Mouse (Mus musculus) kidney, embryonic 14.5 days (tissue): ENCODE data around the gene B4galnt4. TPM values are rescaled to one million over a fixed set of nuclear protein-coding genes. Genes with fewer than 3 reads are reported as not detected.

Experiments
- ATAC-seq: fragments of 200-750 bp; cut with Nextera tagmentation; 2 replicates; pipeline ENCODE4 v1.8.0; 2017; ENCODE audit warnings: moderate number of reproducible peaks, mild to moderate bottlenecking, moderate TSS enrichment, moderate library complexity; ENCODE audit not compliant: low FRiP score, low TSS enrichment
- H3K27ac ChIP-seq: fragments of 300-500 bp; sonication (generic); 2 replicates; pipeline ENCODE4 v1.5.1; 2014; ENCODE audit warnings: low read depth, mild to moderate bottlenecking, low read length, moderate library complexity, mixed read lengths
- H3K27me3 ChIP-seq: fragments of 300-500 bp; sonication (generic); 2 replicates; pipeline ENCODE4 v1.6.1; 2014; ENCODE audit warnings: mild to moderate bottlenecking, low read length; ENCODE audit not compliant: control insufficient read depth, insufficient read depth
- H3K36me3 ChIP-seq: fragments of 300-500 bp; sonication (generic); 2 replicates; pipeline ENCODE4 v1.6.1; 2014; ENCODE audit warnings: low read length, mixed read lengths; ENCODE audit not compliant: control insufficient read depth, insufficient read depth
- H3K4me1 ChIP-seq: fragments of 300-500 bp; sonication (generic); 2 replicates; pipeline ENCODE4 v1.6.1; 2014; ENCODE audit warnings: low read length, mixed read lengths; ENCODE audit not compliant: control insufficient read depth, insufficient read depth
- H3K4me2 ChIP-seq: fragments of 300-500 bp; sonication (generic); replicated peaks from 2 replicates; pipeline ENCODE4 v1.6.1; 2014; ENCODE audit warnings: low read depth, mild to moderate bottlenecking, low read length
- H3K4me3 ChIP-seq: fragments of 300-500 bp; sonication (generic); 2 replicates; pipeline ENCODE4 v1.5.1; 2014; ENCODE audit warnings: mild to moderate bottlenecking, low read length
- H3K9ac ChIP-seq: fragments of 300-500 bp; sonication (generic); 2 replicates; pipeline ENCODE4 v1.6.1; 2014; ENCODE audit warnings: low read depth, mild to moderate bottlenecking, low read length, moderate library complexity
- H3K9me3 ChIP-seq: fragments of 300-500 bp; sonication (generic); 2 replicates; pipeline ENCODE4 v1.6.1; 2016; ENCODE audit warnings: low read length; ENCODE audit not compliant: control insufficient read depth
- WGBS: fragments of 180-500 bp; shearing (Covaris S2); extraction: QIAGEN DNeasy Blood & Tissue Kit; methylation state at CpG from one replicate; pipeline ENCODE4 v1.1.7; 2014; 5-methylcytosine and 5-hydroxymethylcytosine counted together
- polyA plus RNA-seq: library from polyadenylated mRNA; unstranded; fragments of >200 nt; fragmentation: Nextera tagmentation; extraction: Ambion mirVana; gene quantifications from 2 replicates; pipeline ENCODE4 v1.2.1, GENCODE M21; 2014

B4galnt4 gene
- polyA plus RNA-seq, 1 experiment from 2014 or later: 13.7 TPM

- no peak for ATAC-seq
- Histone ChIP-seq H3K27ac (peak overlapping the region; percentile 39; the same call in 1 of the 2 replicates), H3K4me3 (no peak overlapping the region), H3K4me1 (peaks cover 13% of the 10 kb centered on the region), H3K4me2 (no peak overlapping the region), H3K27me3 (peaks cover 12% of the 10 kb centered on the region), H3K9ac (no peak overlapping the region), H3K9me3 (no peaks in the 10 kb centered on the region), H3K36me3 (no peaks in the 10 kb centered on the region)
- 80% methylated on average over 6 of the region's 6 CpGs for WGBS
Measured at GRCm38 (mm10) chr7:141096021-141096420, 35.1 kb downstream of the B4galnt4 start.

- H3K9ac ChIP-seq: no peak overlapping the region
- H3K4me2 ChIP-seq: no peak overlapping the region
- H3K27me3 ChIP-seq: peaks cover 16% of the 10 kb centered on the region
- no peak for ATAC-seq
- 46% methylated on average over 6 of the region's 6 CpGs for WGBS
- H3K4me1 ChIP-seq: peaks cover 13% of the 10 kb centered on the region
- H3K36me3 ChIP-seq: no peaks in the 10 kb centered on the region
- no peaks in the 10 kb centered on the region for H3K9me3 ChIP-seq
- no peak overlapping the region for H3K4me3 ChIP-seq
- H3K27ac ChIP-seq: no peak overlapping the region; the same call in 1 of the 2 replicates
Measured at GRCm38 (mm10) chr7:141096649-141097056, 35.7 kb downstream of the B4galnt4 start.

DNA sequence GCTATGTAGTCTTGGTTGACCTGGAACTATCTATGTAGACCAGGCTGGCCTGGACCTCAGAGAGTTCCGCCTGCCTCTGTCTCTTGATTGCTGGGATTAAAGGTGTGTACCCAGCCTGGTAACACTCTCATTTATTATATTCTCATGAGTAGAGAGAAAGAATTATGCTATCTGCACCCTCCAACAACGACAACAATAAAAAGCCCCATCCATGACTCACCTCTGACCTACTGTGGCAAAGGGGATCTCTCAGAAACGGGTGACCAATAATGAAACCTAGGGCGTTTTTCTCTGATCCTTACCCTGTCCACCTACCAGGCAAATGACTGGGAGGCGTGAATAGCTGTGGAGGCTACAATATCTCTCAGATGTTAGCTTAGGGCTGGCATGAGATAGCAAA lies 36.3 kb downstream of the B4galnt4 start:
- Histone ChIP-seq H3K9me3 (no peaks in the 10 kb centered on the region), H3K9ac (no peak overlapping the region), H3K4me1 (peaks cover 13% of the 10 kb centered on the region), H3K36me3 (no peaks in the 10 kb centered on the region), H3K27me3 (peaks cover 19% of the 10 kb centered on the region), H3K4me2 (no peak overlapping the region), H3K27ac (no peak overlapping the region; the same call in 1 of the 2 replicates), H3K4me3 (no peak overlapping the region)
- WGBS: 75% methylated on average over 5 of the region's 5 CpGs
- no peak for ATAC-seq

DNA sequence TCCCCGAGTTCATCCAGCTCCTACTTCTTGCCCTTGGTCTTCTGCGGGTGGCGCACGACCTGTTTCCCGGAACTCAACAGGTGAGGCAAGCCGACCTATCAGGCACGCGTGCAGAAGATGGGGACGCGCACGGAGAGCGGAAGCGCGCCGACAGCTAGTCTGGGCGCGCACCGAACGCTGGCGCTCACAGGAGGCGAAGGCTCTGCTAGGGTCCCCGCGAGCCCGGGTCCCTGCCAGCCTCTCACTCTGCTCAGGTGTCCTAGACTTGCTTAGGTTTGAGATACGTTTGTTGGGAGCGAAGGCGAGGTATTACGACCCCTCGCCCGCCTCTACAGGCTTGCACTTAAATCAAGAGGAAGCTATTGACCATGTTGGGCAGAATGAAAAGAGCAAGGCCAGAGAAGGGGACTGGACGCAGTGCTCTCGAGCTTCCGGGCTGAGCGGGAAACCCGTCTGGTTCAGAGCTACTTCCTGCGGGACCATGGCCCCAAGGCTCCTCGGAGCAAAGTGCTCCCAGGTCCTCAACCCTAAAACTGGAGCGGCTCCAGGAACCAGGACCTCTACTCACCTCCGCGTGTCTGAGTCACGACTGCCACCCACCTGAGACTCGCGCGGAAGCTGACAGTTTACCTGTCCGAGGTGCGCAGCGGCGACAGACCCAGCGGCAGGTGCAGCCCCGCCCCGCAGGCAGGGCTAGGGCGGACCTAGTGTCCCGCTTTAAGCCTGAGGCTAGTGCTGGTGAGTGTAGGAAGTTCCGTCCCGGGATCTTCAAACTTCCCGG lies 39.2 kb downstream of the B4galnt4 start, which contains the start of gene Sigirr:
TSS of gene Sigirr (minus strand) at position 662 of the 781 bp plus-strand sequence.
- no peak within 1 kb of the TSS for H3K27ac ChIP-seq
- H3K9me3 ChIP-seq: no peaks in the 10 kb centered on the region

DNA sequence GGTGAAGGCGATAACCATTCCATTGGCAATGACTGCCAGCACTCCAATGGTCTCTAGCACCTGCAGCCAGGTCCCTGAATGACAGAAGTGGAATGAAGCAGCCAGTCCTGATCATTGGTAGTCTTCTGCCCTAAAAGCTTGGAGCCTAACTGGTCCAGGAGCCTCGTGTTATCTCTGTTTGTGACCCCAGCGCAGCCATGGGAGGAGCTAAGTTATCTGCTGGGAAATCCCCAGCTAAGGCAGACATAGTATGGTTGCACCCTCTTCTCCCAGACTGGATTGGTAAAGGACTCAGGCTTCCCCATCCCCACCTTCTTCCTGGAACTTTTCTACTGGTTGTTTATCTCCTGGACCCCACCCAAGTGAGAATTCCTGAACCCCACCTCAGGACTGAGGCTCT lies 42.3 kb downstream of the B4galnt4 start:
- no peak for ATAC-seq
- no peak overlapping the region for H3K9ac ChIP-seq
- H3K4me3 ChIP-seq: no peak overlapping the region
- 83% methylated on average over 3 of the region's 3 CpGs for WGBS
- H3K27me3 ChIP-seq: peaks cover 21% of the 10 kb centered on the region
- H3K4me2 ChIP-seq: no peak overlapping the region
- no peaks in the 10 kb centered on the region for H3K36me3 ChIP-seq
- peaks cover 4% of the 10 kb centered on the region; the same call in 1 of the 2 replicates for H3K4me1 ChIP-seq
- H3K27ac ChIP-seq: no peak overlapping the region
- H3K9me3 ChIP-seq: no peaks in the 10 kb centered on the region

More for the DNA sequence above, 39.2 kb downstream of the B4galnt4 start, which contains the start of gene Sigirr:
- no peaks in the 10 kb centered on the region for H3K36me3 ChIP-seq
- H3K27me3 ChIP-seq: peaks cover 21% of the 10 kb centered on the region
- peak within 1 kb of the TSS; percentile 77 for H3K4me2 ChIP-seq
- H3K9ac ChIP-seq: peak within 1 kb of the TSS; percentile 54
- peaks cover 4% of the 10 kb centered on the region; the same call in 1 of the 2 replicates for H3K4me1 ChIP-seq
- peak; percentile 71 for ATAC-seq
- WGBS: under 1% methylated on average over 56 of the region's 56 CpGs
- H3K4me3 ChIP-seq: peak within 1 kb of the TSS; percentile 41

DNA sequence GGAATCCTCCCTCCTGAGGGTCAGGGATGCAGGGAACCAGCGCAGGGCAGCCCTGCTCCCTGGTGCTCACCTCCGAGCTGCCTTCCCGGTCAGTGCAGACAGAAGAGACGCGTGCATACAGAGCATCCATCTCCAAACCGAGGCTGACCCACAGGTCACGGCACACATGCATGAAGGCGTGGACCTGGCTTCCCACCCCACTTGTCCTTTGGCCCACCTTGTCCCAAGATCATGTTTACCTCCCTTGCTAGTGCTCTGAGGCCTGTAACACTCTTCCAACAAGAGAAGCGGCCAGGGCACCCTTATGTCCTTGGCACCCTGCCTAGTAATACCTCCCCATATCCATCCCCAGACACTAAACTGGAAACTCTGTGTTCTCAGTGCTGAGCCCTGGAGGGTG lies 55.0 kb downstream of the B4galnt4 start:
- 87% methylated on average over 9 of the region's 9 CpGs for WGBS
- Histone ChIP-seq H3K9ac (no peak overlapping the region), H3K36me3 (no peaks in the 10 kb centered on the region), H3K9me3 (no peaks in the 10 kb centered on the region), H3K4me1 (no peaks in the 10 kb centered on the region), H3K27me3 (no peaks in the 10 kb centered on the region), H3K4me2 (no peak overlapping the region), H3K4me3 (no peak overlapping the region), H3K27ac (no peak overlapping the region)
- no peak for ATAC-seq

GRCm38 (mm10) chr7:141117636-141118035 lies 56.7 kb downstream of the B4galnt4 start, which contains the start of gene Ano9:
TSS of gene Ano9 (minus strand) at chr7:141117806.
- no peak for ATAC-seq
- no peak within 1 kb of the TSS for H3K27ac ChIP-seq
- H3K36me3 ChIP-seq: no peaks in the 10 kb centered on the region
- 0 out of 2 replicates have a peak, but pooled peaks cover 3% of the 10 kb centered on the region for H3K4me1 ChIP-seq
- no peaks in the 10 kb centered on the region for H3K27me3 ChIP-seq
- WGBS: 10% methylated on average over 9 of the region's 9 CpGs
- H3K9me3 ChIP-seq: no peaks in the 10 kb centered on the region
- H3K9ac ChIP-seq: peak within 1 kb of the TSS; percentile 19; the same call in 1 of the 2 replicates
- peak within 1 kb of the TSS; percentile 31 for H3K4me2 ChIP-seq
- no peak within 1 kb of the TSS for H3K4me3 ChIP-seq

GRCm38 (mm10) chr7:141119487-141119886 lies 58.6 kb downstream of the B4galnt4 start:
- H3K36me3 ChIP-seq: no peaks in the 10 kb centered on the region
- H3K27me3 ChIP-seq: no peaks in the 10 kb centered on the region
- H3K9ac ChIP-seq: no peak overlapping the region
- no peaks in the 10 kb centered on the region for H3K9me3 ChIP-seq
- 75% methylated on average over 3 of the region's 3 CpGs for WGBS
- no peak overlapping the region for H3K4me2 ChIP-seq
- ATAC-seq: no peak
- H3K27ac ChIP-seq: no peak overlapping the region
- no peak overlapping the region for H3K4me3 ChIP-seq
- H3K4me1 ChIP-seq: 0 out of 2 replicates have a peak, but pooled peaks cover 3% of the 10 kb centered on the region

GRCm38 (mm10) chr7:141120605-141121004 lies 59.7 kb downstream of the B4galnt4 start:
- no peak overlapping the region for H3K27ac ChIP-seq
- 90% methylated on average over 3 of the region's 3 CpGs for WGBS
- H3K9ac ChIP-seq: no peak overlapping the region
- H3K4me3 ChIP-seq: no peak overlapping the region
- no peak for ATAC-seq
- no peaks in the 10 kb centered on the region for H3K27me3 ChIP-seq
- H3K9me3 ChIP-seq: no peaks in the 10 kb centered on the region
- no peak overlapping the region for H3K4me2 ChIP-seq
- H3K36me3 ChIP-seq: no peaks in the 10 kb centered on the region
- H3K4me1 ChIP-seq: 0 out of 2 replicates have a peak, but pooled peaks cover 3% of the 10 kb centered on the region
